Mouse (Mus musculus) thymus, postnatal 10 days (tissue): Measurements from ENCODE around the gene Zmynd10.

Source experiments
- DNase-seq, 2 experiments: peaks; one replicate each; pipeline ENCODE4 v3.0.0; 2021; ENCODE audit warnings: low spot score in 2 of 2

The Zmynd10 gene

GRCm38 (mm10) chr9:107579023-107579900, 32.2 kb downstream of the Zmynd10 start:
- no peak for DNase-seq

GRCm38 (mm10) chr9:107580501-107581317, 33.6 kb downstream of the Zmynd10 start, which contains the start of gene Hyal3:
TSS of gene Hyal3 (plus strand) at chr9:107580818.
- DNase-seq, result peak; percentile 79 to 82

GRCm38 (mm10) chr9:107581584-107581983, 34.5 kb downstream of the Zmynd10 start:
- DNase-seq, result no peak

GRCm38 (mm10) chr9:107582509-107583062, 35.5 kb downstream of the Zmynd10 start:
- DNase-seq, result no peak

GRCm38 (mm10) chr9:107583174-107583573, 36.1 kb downstream of the Zmynd10 start:
- DNase-seq, result no peak

- no peak for DNase-seq
These were observed 39.4 kb downstream of the Zmynd10 start for GRCm38 (mm10) chr9:107586504-107586903.

GRCm38 (mm10) chr9:107586974-107587832, 40.1 kb downstream of the Zmynd10 start, which contains the start of gene Ifrd2:
TSS of gene Ifrd2 (plus strand) at chr9:107587642.
- peak; percentile 95 to 97 for DNase-seq

GRCm38 (mm10) chr9:107587833-107588639, 40.9 kb downstream of the Zmynd10 start:
- no peak for DNase-seq

GRCm38 (mm10) chr9:107590058-107590772, 43.1 kb downstream of the Zmynd10 start:
- no peak for DNase-seq

GRCm38 (mm10) chr9:107590773-107591060, 43.6 kb downstream of the Zmynd10 start:
- no peak for DNase-seq

- DNase-seq, result no peak
These were observed 46.2 kb downstream of the Zmynd10 start for GRCm38 (mm10) chr9:107593101-107593976.

- no peak for DNase-seq
These were observed 47.4 kb downstream of the Zmynd10 start for GRCm38 (mm10) chr9:107594281-107595062.

GRCm38 (mm10) chr9:107596619-107597569, 49.8 kb downstream of the Zmynd10 start:
- DNase-seq, result no peak

GRCm38 (mm10) chr9:107598385-107598784, 51.3 kb downstream of the Zmynd10 start:
- DNase-seq, result no peak

GRCm38 (mm10) chr9:107599433-107599832, 52.3 kb downstream of the Zmynd10 start:
- no peak for DNase-seq

- DNase-seq, result no peak
These were observed 52.7 kb downstream of the Zmynd10 start for GRCm38 (mm10) chr9:107599842-107600241.

- peak in 1 of 2 experiments; percentile 35 for DNase-seq
These were observed 53.6 kb downstream of the Zmynd10 start for GRCm38 (mm10) chr9:107600745-107601144.
